Mouse (Mus musculus) testis, adult 2 months (tissue): ENCODE results near the gene Mustn1. TPM values are rescaled to one million over a fixed set of nuclear protein-coding genes. Genes with fewer than 3 reads are reported as not detected.

ENCODE experiments used
- H3K27ac ChIP-seq: fragments of 200-500 bp; 2 replicates; pipeline ENCODE4 v1.5.1; 2012; ENCODE audit warnings: low read depth, low read length; ENCODE audit not compliant: control insufficient read depth, insufficient read depth
- H3K27me3 ChIP-seq: fragments of 200-500 bp; 2 replicates; pipeline ENCODE4 v1.6.1; 2012; ENCODE audit warnings: mild to moderate bottlenecking, low read length, moderate library complexity; ENCODE audit not compliant: control insufficient read depth, insufficient read depth
- H3K36me3 ChIP-seq: fragments of 200-500 bp; 2 replicates; pipeline ENCODE4 v1.6.1; 2012; ENCODE audit warnings: mild to moderate bottlenecking, low read length; ENCODE audit not compliant: control insufficient read depth, insufficient read depth
- H3K4me1 ChIP-seq: fragments of 200-500 bp; 2 replicates; pipeline ENCODE4 v1.6.1; 2012; ENCODE audit warnings: low read length; ENCODE audit not compliant: control insufficient read depth, insufficient read depth
- H3K4me3 ChIP-seq: fragments of 200-500 bp; 2 replicates; pipeline ENCODE4 v1.5.1; 2012; ENCODE audit warnings: low read depth, mild to moderate bottlenecking, low read length, moderate library complexity, mixed read lengths; ENCODE audit not compliant: control insufficient read depth
- CTCF ChIP-seq: fragments of 200-500 bp; IDR thresholded peaks from 2 replicates; pipeline ENCODE4 v1.5.1; 2012; ENCODE audit warnings: low read depth, mild to moderate bottlenecking, inconsistent platforms, low read length, moderate library complexity; ENCODE audit not compliant: control insufficient read depth, insufficient read depth, insufficient replicate concordance
- POLR2A ChIP-seq: fragments of 200-500 bp; IDR thresholded peaks from 2 replicates; pipeline ENCODE4 v1.6.1; 2012; ENCODE audit warnings: low read depth, mild to moderate bottlenecking, inconsistent platforms, low read length, moderate library complexity; ENCODE audit not compliant: control insufficient read depth
- polyA plus RNA-seq: library from polyadenylated mRNA; depleted of rRNA; stranded (reverse); fragments of >200 nt; gene quantifications from 2 replicates; pipeline ENCODE4 v1.2.3, GENCODE M21; 2012

Mustn1 gene
- polyA plus RNA-seq, 1 experiment, result 1.3 TPM

DNA sequence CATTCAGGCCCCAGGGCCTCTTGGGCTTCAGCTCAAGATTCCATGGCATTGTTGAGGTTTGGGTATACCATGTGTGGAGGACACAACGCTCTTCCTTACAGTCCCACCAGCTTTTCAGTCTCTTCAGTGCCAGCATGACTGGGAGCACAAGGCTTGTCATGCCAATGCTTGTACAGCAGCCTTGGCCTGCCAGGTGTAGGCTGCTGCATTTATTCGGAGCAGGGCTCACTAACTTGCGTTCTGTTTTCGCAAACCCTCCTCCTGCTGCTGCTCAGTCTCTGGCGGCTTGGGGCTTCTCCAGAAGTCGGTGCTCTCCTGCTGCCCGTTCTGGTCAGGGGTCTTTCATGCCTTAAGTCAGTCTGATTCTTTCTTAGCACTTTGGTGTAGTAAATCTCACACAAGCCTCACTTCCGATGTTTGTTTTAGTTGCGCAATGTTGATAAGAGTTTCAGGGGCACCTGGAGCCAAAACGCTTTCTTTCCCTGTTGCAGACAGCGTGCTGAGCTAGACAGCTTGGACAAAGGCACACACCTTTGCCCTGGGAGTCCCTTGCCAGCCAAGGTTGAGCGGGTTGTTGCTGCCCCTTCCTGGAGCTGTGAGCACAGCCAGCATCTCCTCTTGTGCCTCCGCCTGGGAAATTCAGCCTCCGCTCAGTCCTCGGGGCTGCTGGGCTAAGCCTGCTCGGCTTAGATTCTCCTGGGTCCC lies 17.4 kb upstream of the Mustn1 start:
- Histone ChIP-seq H3K4me1 (no peaks in the 10 kb centered on the region), H3K36me3 (no peaks in the 10 kb centered on the region), H3K27ac (no peak overlapping the region)

DNA sequence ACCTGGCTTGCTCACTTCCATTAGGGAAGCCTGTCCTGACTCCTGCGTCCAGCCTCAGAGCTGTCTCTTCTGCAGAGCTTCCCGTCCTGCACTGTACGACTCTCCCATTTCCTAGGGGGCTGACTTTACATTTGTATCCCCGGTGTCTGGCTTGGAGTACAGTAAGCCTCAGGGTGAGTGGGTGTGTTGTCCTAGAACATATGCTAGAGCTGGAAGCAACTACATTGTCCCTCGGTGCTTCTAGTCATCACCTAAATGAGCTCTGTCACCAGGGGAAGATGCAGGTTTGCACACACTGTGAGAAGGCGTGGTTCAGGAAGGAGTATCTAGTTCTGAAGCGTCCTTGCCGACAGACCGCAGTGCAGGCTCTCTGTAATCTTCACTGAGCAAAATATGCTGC lies 16.6 kb upstream of the Mustn1 start:
- no peaks in the 10 kb centered on the region for H3K4me1 ChIP-seq
- no peak for TF ChIP-seq CTCF
- TF ChIP-seq POLR2A, result no peak
- no peak overlapping the region for H3K27ac ChIP-seq
- H3K27me3 ChIP-seq, result no peaks in the 10 kb centered on the region
- H3K36me3 ChIP-seq, result no peaks in the 10 kb centered on the region
- no peak overlapping the region for H3K4me3 ChIP-seq

More for the DNA sequence above, 17.4 kb upstream of the Mustn1 start:
- Histone ChIP-seq H3K4me3 (no peak overlapping the region), H3K27me3 (no peaks in the 10 kb centered on the region)
- no peak for TF ChIP-seq CTCF
- no peak for TF ChIP-seq POLR2A

DNA sequence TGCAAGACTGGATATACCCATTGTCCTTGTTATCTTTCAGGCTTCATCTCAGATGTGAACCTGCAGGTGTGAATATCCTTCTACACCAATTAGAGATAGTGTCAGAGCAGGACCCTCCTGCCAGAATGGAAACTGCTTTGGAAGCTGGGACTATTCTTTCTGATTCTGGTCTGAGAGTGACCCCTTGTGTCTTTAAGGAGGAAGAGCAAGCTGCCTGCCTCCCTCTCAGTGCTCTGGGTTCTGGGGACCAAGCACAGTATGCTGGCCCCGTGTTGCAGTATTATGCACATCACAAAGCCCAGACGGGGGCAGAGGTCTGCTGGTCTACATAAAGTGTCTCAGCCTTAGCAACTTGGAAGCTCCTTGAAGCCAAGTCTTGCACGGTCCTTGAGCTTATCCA lies 13.7 kb upstream of the Mustn1 start:
- Histone ChIP-seq H3K36me3 (no peaks in the 10 kb centered on the region), H3K27ac (no peak overlapping the region), H3K4me1 (peaks cover 4% of the 10 kb centered on the region; the same call in 1 of the 2 replicates), H3K27me3 (no peaks in the 10 kb centered on the region), H3K4me3 (no peak overlapping the region)
- TF ChIP-seq CTCF (peak; percentile 34; the same call in 1 of the 2 replicates), POLR2A (no peak)

DNA sequence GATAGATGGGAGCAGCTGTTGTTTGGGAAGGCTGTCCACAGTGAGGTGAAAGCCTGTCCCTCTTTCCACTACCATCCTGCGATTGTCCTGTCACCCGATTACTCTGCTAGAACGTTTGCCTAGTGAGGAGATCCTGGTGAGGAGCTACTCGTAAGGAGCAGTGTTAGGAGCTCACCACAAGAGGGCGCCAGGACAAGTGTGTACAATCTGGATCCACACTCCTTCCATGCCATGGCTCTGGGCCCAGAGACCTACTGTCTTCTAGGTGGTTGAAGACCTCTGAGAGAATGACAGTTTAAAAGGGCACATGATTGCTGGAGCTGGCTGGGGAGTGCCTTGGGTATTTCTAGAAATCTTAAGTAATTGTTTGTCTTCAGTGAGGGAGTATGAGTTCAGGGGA lies 12.0 kb upstream of the Mustn1 start:
- Histone ChIP-seq H3K27me3 (no peaks in the 10 kb centered on the region), H3K4me3 (no peak overlapping the region), H3K27ac (no peak overlapping the region), H3K4me1 (peaks cover 4% of the 10 kb centered on the region; the same call in 1 of the 2 replicates), H3K36me3 (no peaks in the 10 kb centered on the region)
- TF ChIP-seq CTCF, result peak; percentile 90; the same call in 1 of the 2 replicates
- no peak for TF ChIP-seq POLR2A

DNA sequence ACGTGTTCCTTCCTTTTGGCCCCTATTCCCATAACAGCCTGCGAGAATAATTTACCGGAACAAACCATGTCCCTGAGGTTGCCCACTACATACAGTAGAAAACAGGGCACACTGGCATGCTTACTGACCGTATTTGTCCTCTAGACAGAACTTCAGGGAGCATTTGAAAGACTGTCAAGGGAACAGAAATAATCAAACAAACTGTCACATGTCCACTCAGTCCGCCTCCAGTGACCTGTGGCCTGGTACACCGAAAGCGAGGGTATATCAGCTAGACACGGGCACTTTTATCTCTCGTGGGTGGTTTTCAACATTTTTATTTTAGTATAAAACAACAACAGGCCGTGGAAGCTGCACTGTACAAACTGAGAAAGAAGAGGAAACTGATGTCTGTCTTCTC lies 10.2 kb upstream of the Mustn1 start:
- Histone ChIP-seq H3K27me3 (no peaks in the 10 kb centered on the region), H3K4me3 (no peak overlapping the region), H3K4me1 (peaks cover 4% of the 10 kb centered on the region; the same call in 1 of the 2 replicates), H3K27ac (no peak overlapping the region), H3K36me3 (no peaks in the 10 kb centered on the region)
- TF ChIP-seq CTCF (no peak), POLR2A (no peak)

DNA sequence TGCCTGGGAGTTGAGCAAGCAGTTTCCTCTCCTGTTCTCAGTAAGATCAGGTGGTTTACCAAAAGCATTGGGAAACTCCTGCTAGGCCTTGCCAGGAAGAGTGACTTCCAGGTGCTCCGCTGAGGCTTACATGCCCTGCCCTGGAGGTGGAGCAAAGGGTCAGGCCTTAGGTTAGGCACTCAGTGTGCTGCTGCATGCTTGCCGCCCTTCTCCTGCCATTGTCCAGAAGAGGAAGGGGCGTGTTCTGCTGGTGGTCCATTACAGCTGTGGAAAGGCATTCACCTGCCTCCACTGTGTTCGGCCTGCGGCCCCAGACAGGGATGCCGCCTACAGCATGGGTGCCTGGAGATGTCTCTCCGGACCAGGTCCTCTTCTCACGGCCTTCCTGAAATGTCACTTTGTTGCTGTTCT lies 9.6 kb upstream of the Mustn1 start:
- H3K27ac ChIP-seq, result peak overlapping the region; percentile 47
- no peak for TF ChIP-seq POLR2A
- no peak for TF ChIP-seq CTCF
- H3K36me3 ChIP-seq, result no peaks in the 10 kb centered on the region
- H3K4me1 ChIP-seq, result peaks cover 4% of the 10 kb centered on the region; the same call in 1 of the 2 replicates
- H3K4me3 ChIP-seq, result no peak overlapping the region
- no peaks in the 10 kb centered on the region for H3K27me3 ChIP-seq

DNA sequence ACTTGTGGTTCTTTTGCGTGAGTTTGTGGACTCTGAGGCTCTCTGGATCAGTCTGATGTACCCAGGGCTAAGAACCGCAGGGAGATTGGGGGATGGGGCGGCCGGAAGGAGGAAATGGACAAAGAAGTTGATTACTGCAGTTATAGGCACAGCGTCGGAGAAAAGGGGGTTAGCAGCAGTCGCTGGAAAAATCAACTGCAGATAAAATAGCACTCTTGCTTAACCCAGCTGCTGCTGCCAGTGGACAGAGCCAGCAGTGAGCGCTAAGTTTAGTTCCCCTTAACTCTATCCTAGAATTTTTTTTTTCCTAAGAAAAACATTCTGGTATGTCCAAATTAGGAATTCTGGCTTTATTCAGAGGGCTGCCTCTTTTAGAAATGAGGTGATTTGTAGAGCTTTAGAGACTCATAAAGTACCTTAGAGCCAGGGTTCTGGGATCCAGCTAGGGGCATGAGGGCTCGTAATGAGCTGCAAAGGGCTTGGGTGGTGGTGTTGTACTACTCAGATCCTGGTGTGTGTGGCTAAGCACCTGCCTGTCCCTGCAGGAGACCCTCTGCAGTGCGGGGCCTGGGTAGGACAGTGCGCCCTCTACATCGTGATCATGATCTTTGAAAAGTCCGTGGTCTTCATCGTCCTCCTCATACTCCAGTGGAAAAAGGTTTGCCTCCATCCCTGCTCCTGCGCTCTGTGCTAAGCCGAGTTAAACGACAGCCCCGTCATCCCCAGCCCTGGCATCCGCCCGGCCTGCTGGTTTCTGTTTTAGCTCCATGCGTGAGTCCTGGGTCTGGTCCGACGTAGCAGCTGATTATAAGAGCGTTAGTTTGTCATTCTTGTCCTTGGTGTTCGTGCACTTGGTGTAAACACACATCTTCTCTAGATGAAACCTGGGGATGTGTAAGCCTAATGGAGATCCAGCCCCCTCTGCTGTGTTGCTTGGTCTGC lies 8.5 kb upstream of the Mustn1 start:
- peaks cover 8% of the 10 kb centered on the region; the same call in 1 of the 2 replicates for H3K4me1 ChIP-seq
- TF ChIP-seq CTCF (no peak), POLR2A (no peak)
- H3K4me3 ChIP-seq, result no peak overlapping the region
- H3K27ac ChIP-seq, result no peak overlapping the region; the same call in 1 of the 2 replicates
- H3K27me3 ChIP-seq, result no peaks in the 10 kb centered on the region
- H3K36me3 ChIP-seq, result no peaks in the 10 kb centered on the region
